Mouse (Mus musculus) heart, postnatal 36 days (tissue): ENCODE results near the gene Gm10840. TPM values are rescaled to one million over a fixed set of nuclear protein-coding genes. Genes with fewer than 3 reads are reported as not detected.
A peak's percentile ranks its signal among the peaks of the same experiment; 100 is the strongest.
"Not testable (repeated sequence)": the region's sequence is repeated elsewhere in the genome, so short reads cannot be mapped to it uniquely, and the experiment has no call there.

ENCODE experiments used
- DNase-seq, 2 experiments: peaks; one replicate each; pipeline ENCODE4 v3.0.0; 2021 to 2022
- intact Hi-C: fragments of 180-260 bp; cut with DNase I; formaldehyde crosslinking; loops from one replicate; pipeline ENCODE4 v1.15.1; 2025
- total RNA-seq, 2 experiments: library from RNA; stranded (reverse); gene quantifications; 2 replicates each; pipeline ENCODE4 v1.2.3; 2021

Gene Gm10840
- total RNA-seq = not detected

DNA sequence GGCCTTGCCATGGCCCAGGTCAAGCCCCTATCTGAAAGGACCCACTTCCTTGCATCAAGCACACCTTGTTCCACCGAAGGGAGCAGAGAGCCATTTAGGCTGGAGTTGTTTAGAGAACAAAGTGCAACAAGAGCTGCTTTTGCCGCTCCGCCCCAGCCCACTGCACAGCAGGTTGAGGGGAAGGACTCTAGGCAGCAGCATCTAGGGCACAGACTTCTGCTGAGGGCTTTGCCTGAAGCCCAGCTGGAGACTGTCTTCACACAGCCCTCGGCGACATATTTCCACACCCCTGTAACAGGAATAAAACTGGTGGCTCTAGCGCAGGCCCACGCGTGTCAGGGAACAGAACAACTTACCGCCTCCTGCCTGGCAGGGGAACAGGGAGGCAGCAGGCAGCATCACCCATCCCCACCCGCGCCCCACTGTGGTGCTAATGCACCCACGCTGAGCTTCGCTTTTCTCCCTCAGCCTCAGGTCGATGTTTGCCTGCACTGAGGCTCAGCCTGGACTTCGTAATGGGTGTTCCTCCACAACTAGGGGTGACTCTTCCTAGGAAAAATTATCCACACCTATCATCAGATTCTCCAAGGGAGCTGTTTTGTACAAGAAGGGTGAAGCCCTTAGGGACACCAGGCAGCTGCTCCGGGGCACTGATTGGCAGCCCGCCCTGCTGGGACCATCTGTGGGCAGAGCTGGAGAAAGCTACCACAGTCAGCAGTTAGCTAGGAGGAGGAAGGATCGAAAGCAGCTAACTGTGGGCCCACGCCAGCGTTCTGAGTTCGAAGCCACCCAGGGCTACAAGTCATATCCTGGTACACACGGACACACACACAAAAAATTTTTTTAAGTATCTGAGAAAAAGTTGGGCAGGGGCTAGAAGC, at the start of gene Gm10840, which contains the start of gene Limd2:
TSS of gene Gm10840 (plus strand) at position 10 of the 881 bp plus-strand sequence.
TSS of gene Limd2 (minus strand) at position 20 of the 881 bp plus-strand sequence.
- intact Hi-C loops = no loop called here
- no peak for DNase-seq

DNA sequence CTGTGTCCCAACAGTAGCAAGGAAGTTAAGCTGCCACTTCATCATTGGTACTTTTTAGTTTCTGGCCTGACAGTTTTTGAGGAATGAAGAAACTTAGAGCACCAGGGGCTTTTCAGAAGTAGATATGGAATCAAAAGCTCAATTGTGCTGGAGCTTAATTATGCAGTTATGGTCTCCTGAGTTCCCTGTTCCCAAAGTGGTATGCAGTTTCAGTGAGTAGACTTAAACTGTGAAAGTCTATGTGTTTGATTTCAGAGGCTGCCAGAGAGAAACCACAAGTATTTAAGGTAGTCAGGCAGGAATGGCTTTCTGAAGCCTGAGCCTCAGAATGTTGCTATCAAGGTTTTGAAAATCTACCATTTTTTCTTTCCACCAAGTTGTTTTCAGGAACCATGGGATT, 49.0 kb upstream of the Gm10840 start:
- no peak for DNase-seq
- intact Hi-C loops = no loop called here

DNA sequence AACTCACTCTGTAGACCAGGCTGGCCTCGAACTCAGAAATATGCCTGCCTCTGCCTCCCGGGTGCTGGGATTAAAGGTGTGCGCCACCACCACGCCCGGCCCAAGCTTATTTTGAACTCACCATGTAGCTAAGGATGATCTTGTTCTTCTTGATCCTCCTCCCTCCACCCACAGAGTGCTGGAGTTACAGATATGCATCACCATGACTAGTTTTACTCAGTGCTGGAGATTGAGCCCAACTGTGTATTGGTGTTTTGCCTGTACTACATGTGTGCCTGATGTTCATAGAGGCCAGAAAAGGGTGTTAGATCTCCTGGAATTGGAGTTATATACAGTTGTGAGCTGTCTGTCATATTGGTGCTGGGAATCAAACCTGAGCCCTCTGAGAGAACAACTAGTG, 38.4 kb upstream of the Gm10840 start:
- no peak for DNase-seq
- intact Hi-C loops = no loop called here

DNA sequence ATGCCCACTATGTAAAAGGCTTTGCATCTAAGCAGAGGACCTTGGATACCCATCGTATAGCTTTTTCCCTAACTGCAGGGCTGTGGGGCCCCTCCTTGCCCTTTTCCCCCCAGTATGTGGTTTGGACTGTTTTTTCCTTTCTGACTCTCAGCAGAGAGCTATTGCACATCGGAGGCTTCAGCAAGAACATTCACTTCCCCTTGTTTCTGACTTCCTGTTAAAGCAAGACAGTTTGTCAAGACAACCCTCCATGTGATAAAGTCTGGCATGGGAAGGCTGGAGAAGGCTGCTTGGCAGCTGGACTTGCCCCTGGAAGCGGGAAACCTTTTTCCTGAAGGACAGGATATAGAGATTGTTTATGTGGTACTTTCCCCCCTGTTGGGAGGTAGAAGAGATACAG, 37.9 kb upstream of the Gm10840 start:
- intact Hi-C loops = no loop called here
- DNase-seq = peak; percentile 12 to 26

DNA sequence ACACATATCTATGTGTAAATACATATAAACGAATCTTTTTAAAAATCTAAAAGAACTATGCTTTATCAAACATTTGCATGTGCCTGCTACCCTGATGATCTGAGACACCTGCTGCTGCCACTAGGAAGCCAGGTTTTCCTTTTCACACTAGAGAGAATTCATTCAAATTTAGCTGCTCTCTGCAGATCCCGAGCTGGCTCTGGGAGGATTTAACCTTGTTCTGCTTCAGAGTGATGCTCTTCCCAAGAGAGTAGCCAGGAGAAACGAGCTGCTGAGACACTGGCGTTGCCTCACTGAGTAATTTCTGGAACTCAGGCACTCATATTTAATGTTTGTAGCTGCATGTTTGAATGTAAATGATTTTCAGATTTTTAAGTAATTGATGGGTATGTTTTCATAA, 35.9 kb upstream of the Gm10840 start:
- DNase-seq = no peak
- intact Hi-C loops = no loop called here

DNA sequence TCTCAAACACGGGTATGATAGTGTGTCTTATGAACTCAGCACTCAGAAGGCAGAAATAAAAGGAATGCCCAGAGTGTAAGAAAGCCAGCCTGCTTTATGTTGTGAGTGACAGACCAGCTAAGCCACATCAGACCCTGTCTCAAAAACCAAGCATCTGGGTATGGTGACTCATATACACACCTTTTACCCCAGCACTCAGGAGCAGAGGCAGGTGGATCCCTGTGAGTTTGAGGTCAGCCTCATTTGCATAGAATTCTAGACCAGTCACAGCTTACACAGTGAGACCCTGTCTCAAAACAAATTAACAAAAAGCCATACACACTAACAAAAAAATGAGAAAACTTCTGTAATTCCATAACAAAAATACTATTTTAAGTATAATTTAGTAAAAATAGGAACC, 34.8 kb upstream of the Gm10840 start:
- no peak for DNase-seq
- intact Hi-C loops = no loop called here

DNA sequence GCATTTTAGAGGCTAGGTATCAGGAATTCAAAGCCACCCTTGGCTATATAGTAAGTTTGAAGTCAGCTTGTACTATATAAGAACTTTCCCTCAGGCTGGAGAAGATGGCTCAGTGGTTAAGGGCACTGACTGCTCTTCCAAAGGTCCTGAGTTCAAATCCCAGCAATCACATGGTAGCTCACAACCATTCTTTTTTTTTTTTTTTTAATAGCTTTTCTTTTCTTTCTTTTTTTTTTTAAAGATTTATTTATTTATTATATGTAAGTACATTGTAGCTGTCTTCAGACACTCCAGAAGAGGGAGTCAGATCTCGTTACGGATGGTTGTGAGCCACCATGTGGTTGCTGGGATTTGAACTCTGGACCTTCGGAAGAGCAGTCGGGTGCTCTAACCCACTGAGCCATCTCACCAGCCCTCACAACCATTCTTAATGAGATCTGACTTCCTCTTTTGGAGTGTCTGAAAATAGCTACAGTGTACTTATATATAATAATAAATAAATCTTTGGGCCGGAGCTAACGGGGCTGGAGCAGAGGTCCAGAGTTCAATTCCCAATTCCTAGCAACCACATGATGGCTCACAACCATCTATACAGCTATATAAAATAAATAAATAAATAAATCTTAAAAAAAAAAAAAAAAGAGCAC, 33.8 kb upstream of the Gm10840 start:
- intact Hi-C loops, DNase-seq: not testable (repeated sequence)

DNA sequence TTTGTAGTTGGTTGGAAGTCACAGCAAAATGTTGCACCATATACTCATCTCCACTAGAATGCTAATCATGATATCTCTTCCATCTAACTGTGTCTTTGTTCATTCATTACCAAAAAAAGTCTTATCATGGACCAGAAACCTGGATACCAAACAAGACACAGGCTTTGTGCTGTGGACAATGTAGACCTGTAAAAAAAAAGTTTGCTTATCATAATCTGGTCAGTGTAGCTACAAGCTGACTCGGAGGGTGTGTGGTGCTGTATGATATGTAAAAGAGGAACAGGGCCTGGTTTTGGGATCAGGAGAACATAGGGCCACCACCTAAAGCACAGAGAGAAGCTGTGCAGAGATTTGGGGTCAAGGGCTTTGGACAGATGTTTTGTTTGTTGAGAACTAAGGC, 31.2 kb upstream of the Gm10840 start:
- intact Hi-C loops = no loop called here
- no peak for DNase-seq

DNA sequence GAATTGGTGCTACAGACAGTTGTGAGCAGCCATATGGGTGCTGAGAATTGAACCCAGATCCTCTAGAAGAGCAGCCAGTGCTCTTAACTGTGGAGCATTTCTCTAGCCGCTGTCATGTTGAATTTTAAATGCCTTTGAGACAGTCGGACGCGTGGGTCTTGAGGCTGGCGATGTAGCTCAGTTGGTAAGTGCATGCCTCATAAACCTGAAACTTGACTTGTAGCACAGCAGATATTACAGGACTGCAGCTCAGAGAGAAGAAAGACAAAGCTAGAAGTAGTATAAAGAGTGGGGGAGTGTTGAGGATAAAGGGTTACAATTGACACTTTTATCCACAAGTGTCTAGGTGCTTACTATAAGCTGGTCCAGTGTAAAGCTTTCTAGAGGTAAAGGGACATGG, 28.1 kb upstream of the Gm10840 start:
- no peak for DNase-seq
- intact Hi-C loops = loop anchor here (5.0 kb wide), 1 partner anchor 35 kb away; no protein-coding TSS in a partner anchor

DNA sequence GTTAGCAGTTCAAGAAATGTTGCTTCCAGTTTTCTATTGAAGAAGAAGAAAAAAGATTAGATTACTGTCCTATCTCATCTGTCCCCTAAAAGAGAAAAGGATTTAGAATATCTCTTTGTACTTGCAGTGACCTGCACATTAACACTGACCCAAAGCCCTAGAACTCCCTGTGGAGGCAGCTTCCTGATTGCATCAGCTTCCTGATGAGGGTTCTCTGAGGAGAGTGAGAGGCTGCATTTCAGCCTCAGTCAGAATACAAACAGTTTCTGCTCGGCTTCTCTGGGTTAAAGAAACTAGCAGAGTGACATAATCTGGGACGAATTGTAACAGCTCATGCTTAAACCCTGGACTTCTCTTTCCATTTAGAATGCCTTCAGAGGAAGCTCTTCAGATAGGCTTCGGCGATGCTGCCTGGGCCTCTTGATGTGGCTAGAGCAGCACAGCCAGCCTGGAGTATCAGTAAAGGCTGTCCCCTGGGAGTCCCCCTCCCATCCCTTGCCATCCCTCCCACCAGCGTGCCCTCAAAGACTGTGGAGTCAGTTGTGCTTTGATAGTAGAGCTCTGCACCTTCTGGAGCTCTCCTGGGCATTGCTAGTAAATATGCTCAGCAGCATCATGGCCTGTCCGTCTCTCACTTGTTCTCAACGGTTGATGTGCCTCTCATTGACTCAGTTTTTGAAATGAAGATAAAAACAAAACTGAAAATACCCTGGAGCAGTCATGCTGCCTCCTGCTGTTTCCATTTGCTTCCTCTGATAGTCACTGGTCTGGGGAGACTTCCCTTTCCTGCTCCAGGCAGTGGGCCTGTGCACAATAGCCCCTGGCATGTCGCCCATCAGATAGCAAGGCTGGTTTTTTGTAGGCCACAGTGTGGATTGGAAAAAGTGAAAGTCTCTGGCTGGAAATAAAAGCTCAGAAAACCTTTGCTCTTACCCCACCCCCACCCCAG, 25.8 kb upstream of the Gm10840 start:
- peak; percentile 78 to 86 for DNase-seq
- intact Hi-C loops = loop anchor here (2.0 to 5.0 kb wide), 2 partner anchors 38 to 50 kb away; partner anchors contain the start of gene Map3k3

DNA sequence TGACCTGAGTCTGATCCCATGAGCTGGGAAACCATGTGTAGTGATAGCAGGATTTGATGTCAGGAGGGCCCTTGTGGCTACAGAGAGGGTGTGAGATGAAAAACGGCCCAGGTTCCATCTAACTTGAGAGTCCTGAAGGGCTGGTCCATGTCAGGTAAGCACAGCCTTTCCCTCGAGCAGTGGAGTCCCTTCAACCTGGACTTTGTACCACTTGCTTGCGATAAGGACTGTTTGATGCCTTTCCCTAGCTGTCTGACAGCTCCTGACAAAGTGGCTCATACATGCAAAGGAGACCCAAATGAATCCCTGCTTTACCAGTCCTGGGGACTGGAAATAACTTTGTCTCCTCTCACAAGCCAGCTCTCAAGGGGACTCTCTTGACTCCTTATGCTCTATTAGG, 9.4 kb upstream of the Gm10840 start:
- DNase-seq = no peak
- intact Hi-C loops = no loop called here

DNA sequence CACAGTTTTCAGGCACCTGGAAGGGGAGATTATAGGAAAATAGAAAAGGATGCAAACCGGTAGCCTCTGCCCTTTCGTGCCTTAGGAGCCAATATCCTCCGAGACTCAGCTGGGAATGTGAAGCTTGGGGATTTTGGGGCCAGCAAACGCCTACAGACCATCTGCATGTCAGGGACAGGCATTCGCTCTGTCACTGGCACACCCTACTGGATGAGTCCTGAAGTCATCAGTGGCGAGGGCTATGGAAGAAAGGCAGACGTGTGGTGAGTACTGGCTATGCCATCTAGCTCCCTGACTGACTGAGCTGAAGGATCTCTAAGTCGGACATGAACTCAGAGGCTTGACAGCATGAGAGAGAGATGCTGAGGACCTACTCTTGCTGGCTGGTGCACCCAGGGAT, 8.5 kb upstream of the Gm10840 start:
- no peak for DNase-seq
- intact Hi-C loops = loop anchor here (1.0 kb wide), 1 partner anchor 27 kb away; no protein-coding TSS in a partner anchor

DNA sequence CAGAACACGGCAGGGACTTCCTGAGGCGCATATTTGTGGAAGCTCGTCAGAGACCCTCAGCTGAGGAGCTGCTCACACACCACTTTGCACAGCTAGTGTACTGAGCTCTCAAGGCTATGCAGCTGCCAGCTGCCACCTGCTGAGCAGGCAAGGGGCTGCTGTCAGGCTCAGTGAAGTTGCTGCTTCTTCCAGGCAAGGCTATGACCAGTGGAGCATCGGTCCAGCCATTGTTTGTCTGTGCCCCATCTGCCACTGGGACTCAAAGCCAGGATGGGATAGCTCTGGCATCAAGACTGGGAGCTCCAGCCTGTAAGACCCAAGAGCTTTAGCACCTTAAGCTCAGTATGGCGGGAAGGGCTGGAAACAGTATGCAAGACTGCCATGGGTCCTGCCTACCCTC, 6.6 kb upstream of the Gm10840 start:
- no peak for DNase-seq
- intact Hi-C loops = no loop called here

DNA sequence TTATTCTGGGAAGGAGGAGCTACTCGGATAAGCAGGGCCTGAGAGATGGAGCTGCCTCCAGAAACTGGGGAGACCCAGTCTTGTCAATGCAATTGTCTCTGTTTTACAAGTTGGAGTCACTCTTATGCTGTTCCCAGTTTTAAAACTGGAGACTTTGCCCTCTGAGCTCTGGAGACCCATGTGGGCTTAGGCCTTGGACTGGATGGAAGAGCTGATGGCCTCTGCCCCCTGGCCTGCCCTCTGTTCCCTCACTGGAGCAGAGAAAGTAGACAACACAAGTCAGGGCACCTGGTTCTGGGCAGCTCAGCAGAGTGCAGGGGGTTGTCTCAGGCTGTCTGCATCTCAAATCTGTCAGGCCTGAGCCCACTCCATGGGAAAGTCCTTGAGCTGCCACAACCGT, 5.9 kb upstream of the Gm10840 start:
- intact Hi-C loops = no loop called here
- DNase-seq = no peak

DNA sequence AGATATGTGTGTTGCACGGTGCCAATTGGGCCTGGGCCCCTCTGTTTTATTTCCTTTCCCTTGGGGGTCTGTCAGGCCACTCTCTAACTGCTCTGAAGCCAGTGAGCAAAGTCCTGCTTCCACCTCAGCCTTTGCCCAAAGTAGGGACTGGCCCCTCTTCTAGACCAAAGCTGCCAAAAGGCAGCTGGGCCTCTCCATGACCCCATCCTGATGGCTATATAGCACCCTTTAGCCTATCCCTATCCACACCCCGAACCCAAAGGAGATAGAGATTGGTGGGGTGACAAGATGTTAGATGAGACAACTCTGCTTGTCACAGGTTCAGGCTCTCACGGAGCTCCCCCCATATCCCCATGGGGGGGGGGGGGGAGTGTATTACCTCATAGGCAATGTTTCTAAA, 4.9 kb upstream of the Gm10840 start:
- intact Hi-C loops = no loop called here
- DNase-seq = no peak

DNA sequence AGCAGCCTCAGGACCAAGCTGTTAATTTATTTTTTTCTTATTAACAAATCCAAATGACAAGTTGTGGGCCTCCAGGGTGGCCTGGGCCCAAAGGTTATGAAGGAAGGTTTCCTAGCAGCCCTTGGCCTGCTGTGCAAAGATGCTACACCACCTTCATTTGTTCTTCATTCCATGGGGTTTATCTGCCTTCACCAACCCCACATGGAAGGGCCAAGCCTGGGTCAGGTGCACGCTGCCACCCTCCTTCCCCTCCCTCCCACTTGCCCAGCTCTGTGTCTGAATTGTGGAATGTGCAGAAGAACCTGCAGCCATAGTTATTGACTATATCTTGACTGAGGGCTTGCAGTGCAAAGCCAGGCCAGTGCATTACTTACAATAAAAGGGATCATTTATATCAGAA, 4.4 kb upstream of the Gm10840 start:
- DNase-seq = no peak
- intact Hi-C loops = no loop called here

DNA sequence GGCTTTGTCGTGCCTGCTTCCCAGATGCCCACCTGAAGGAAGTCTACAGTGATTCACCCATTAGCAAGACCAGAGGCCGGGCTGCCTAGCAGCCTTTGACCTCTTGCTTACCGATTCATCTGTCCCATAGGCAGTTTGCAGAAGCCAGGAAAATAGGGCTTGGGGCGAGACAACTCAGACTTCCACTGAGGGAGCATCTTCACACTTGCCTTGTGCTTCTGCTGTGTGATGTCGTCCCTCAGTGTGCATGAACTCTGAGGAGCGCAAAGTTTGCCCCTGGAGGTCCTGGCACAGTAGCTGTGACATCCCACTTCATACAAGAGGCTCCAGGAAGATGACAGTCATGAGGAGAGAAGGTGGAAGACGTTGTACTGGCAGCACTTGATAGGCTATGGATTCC, 3.5 kb upstream of the Gm10840 start:
- intact Hi-C loops = no loop called here
- no peak for DNase-seq

DNA sequence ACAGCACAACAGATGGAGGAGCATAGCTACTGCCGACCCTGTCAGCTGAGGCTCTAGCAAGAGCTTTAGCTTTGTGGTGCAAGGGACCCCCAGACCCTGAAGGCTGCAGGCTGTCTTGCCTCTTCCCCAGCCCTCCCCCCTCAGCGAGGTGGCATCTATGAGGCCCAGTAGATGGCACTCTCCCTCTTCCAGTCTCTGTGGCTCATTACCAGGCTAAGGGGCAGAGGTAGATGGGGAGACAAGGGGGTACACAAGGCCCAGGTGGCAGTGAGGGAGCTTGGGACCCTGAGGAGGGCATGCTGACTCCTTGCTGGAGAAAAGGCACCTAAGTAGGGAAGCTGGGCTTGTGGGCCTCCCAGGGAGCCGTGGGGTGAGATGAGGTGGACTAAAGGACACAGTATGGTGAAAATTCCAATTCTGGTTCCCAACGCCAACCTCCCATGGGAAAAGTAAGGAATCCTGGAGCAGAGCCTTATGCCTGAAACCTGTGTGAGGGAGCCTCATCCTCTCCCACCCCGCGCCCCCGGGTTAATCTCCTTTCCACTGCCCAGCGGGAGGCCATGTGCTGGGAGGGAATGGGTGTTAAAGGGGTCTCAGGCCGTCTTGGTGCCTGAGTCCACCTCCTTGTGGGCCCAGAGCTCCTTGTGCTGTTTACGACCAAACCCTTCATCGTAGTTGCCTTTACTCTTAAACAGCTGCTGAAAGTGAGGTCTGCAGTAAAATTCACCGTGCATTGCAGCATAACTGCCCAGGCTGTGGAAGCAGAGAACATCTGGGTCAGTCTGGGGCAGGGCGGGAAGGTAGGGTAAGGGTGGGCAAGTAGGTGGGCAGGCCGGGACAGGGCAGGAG, 2.3 kb upstream of the Gm10840 start:
- no peak for DNase-seq
- intact Hi-C loops = loop anchor here (2.0 kb wide), 1 partner anchor 34 kb away; no protein-coding TSS in a partner anchor

DNA sequence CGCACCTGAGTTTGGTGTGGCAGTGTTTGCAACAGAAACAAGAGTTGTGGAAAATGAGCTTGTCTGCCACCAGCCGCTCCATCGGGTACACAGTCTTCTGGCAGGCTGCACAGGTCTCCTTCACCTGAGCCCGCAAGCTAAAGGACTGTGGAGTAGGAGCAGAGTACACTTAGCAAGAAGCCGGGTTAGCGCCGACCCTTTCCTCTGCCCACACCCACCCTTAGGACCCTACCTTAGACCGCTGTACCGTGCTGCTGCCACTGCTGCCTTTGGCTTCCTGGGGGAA, 1.8 kb upstream of the Gm10840 start:
- intact Hi-C loops = loop anchor here (2.0 kb wide), 1 partner anchor 34 kb away; no protein-coding TSS in a partner anchor
- DNase-seq = no peak
